Mouse (Mus musculus) bone marrow macrophage, adult 2 months (primary cell): ENCODE results near the gene Morf4l2.

Experiments
- CTCF ChIP-seq: IDR thresholded peaks from 2 replicates; pipeline ENCODE4 v1.5.1; 2012; ENCODE audit warnings: low read depth, mild to moderate bottlenecking, low read length, moderate library complexity
- POLR2A ChIP-seq: IDR thresholded peaks from 2 replicates; pipeline ENCODE4 v1.6.1; 2012; ENCODE audit warnings: mild to moderate bottlenecking, low read depth, low read length, borderline replicate concordance

DNA sequence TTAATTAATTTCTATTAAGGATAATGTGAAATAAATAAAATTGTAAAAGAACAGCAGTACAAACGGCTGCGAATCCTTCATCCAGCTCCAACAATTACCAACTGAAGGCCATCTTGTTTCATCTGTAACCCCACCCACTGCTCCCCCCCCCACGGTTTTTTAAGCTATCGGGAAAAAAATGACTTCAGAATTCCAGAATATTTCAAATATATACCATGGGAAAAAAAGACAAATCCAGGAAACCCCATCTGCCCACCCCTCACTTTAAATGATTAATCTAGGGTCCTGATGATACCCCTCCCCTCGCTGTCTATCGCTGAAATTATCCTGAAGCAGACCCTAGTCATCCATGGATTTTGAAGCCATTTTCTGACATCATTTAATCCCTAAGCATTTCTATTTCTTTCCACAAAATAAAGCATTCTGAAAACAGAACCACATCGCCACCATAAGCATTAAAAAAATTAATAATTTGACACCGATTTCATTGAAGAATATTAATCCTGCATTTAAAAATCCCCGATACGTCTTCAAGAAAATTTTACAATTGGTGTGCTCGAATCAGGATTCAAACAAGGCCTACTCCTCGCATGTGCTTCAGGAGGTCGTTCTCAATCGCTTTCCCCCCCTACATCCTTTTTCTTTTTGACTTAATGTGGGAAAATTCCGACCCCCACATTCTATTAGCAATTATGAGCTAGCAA lies 3.3 kb downstream of the Morf4l2 start:
- TF ChIP-seq POLR2A, result no peak
- no peak for TF ChIP-seq CTCF
